Mouse (Mus musculus): Measurements from ENCODE around the gene Olfr266.

Olfr266 gene

DNA sequence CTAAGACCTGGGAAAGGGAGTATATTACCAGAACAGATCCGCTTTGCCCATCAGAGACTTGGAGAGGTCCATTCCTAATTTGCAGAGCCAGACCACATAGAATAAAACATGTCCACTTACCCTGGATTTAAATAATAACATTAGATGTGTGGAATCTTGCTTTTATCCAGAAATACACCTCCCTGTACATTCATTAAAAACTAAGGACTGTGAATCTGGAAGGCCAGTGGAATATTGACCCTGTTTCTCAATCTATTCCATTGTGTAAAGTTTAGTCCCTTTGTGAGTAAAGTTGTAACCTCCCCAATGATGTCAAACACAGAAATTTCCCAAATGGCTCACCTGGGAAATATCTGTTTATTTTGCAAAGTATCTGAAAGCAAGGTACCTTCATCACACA, at the start of gene Olfr266:
TSS of gene Olfr266 (minus strand) at position 101 of the 400 bp plus-strand sequence.
- in situ Hi-C loops (cut with MboI; ENCODE audit: low sequenced_read_pairs): no loop called here

- in situ Hi-C loops (cut with MboI; ENCODE audit: low sequenced_read_pairs): no loop called here
These were observed 49.5 kb upstream of the Olfr266 start for GRCm38 (mm10) chr3:106875626-106876025.

- in situ Hi-C loops (cut with MboI; ENCODE audit: low sequenced_read_pairs): no loop called here
These were observed 46.8 kb upstream of the Olfr266 start for GRCm38 (mm10) chr3:106872893-106873292.

DNA sequence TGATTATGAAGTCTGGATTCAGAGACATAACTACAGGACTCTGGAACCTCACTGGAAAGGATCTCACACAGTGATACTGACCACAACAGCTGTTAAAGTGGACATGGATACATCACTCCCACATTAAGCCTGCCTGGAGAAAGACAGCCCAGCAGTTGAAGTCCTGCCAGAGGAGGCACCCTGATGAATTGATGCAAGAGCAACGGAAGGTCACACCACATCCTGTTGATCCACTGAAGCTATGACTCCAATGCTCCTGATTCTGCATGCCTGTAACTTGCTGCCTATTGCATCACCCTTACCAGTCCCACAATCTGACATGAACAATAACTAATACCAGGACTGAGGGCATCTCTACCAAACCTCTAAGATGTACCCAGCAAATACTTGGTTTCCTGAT, 6.0 kb upstream of the Olfr266 start:
- in situ Hi-C loops (cut with MboI; ENCODE audit: low sequenced_read_pairs): no loop called here

DNA sequence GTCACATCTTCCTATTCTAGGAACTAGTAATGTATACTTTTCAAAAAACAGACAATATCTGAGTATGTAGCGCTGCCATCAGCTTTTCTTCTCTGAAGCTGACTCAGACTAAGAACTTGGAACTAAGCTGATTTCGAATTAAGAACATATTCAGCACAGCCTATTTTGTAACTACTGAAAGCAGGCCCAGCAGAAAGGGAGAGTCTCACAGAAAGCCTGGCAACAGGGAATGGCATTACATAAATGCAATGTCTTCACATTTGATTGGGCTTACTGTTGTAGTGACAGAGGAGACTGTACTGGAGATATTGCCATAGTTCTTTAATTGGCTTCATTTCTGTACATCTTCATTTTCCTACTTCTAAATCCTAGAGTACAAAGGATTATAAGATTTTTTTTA, 8.4 kb downstream of the Olfr266 start:
- in situ Hi-C loops (cut with MboI; ENCODE audit: low sequenced_read_pairs): no loop called here

- in situ Hi-C loops (cut with MboI; ENCODE audit: low sequenced_read_pairs): no loop called here
These were observed 17.0 kb downstream of the Olfr266 start for GRCm38 (mm10) chr3:106808972-106809695.

- in situ Hi-C loops (cut with MboI; ENCODE audit: low sequenced_read_pairs): no loop called here
These were observed 28.0 kb downstream of the Olfr266 start for GRCm38 (mm10) chr3:106798079-106798478.

DNA sequence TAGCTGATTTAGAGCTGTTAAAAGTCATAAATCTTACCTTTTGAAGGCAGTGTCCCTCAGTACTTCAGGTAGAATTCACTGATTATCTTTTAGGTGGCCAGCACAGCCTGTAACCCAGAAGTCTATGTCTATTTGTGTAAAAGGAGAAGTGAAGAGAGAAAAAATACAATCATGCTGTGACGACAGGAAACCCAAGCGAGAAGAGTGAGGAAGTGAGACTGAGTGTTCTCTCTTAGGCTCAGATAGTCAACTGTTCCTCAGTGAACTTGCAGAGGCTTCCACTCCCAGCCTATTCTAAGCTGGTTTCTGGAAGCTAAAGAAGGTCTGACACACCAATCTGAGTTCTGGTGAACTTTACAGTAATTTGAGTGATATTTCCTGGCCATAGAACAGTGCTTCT, 36.2 kb downstream of the Olfr266 start, which contains the start of gene Cd53:
TSS of gene Cd53 (minus strand) at position 220 of the 400 bp plus-strand sequence.
- in situ Hi-C loops (cut with MboI; ENCODE audit: low sequenced_read_pairs): no loop called here

DNA sequence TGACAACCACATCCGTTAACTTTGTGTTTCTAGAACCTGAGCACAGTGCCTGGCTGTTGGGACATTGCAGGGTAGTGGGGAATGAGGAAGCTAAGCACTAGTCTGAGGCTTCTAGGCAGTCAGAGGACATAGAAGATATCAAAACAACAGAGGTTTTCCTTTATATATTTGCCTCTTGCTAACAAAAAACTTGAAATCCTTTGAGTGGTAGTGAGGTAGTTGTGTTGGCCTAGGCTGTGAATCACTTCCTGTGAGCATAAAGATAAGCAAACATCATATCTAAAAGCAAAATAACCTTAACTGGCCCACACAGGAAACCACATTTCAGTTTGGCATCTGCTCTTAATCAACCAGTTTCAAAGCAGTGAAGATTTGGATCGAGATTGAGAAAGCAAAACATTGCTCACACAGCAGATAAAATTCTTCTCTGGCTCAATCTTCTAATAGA, 37.6 kb downstream of the Olfr266 start:
- in situ Hi-C loops (cut with MboI; ENCODE audit: low sequenced_read_pairs): no loop called here

GRCm38 (mm10) chr3:106787972-106788371, 38.1 kb downstream of the Olfr266 start:
- in situ Hi-C loops (cut with MboI; ENCODE audit: low sequenced_read_pairs): no loop called here

GRCm38 (mm10) chr3:106785130-106785529, 41.0 kb downstream of the Olfr266 start:
- in situ Hi-C loops (cut with MboI; ENCODE audit: low sequenced_read_pairs): no loop called here

DNA sequence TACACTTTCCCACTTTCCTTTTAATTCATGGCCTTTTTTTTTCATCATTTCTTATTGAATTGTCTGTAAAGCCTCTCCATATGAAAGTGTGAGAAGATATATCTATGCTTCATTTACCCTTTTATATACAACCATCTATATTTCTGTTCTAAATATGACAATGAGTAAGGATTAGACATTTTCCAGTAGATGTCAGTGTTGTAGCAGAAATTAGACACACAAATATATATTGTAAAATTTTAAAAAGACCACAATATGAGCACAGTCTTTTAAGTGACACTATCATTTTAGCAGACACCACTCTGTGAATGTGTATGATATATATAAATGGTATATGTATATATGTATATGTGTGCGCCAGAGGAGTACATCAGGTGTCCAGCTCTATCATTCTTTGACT, 54.3 kb downstream of the Olfr266 start:
- in situ Hi-C loops (cut with MboI; ENCODE audit: low sequenced_read_pairs): loop anchor here (25.0 kb wide), 1 partner anchor 315 kb away; no protein-coding TSS in a partner anchor

Measured in CH12F3 (cell line).